Mouse (Mus musculus) mammary gland, adult 2 months (tissue): Measurements from ENCODE around the gene Rprml. TPM values are rescaled to one million over a fixed set of nuclear protein-coding genes. Genes with fewer than 3 reads are reported as not detected.

ENCODE experiments used
- polyA plus RNA-seq: library from polyadenylated mRNA; depleted of rRNA; stranded (reverse); fragments of >200 nt; gene quantifications from 2 replicates; pipeline ENCODE4 v1.2.3, GENCODE M21; 2012; ENCODE audit warnings: low replicate concordance; rRNA removed

Gene Rprml
- 1.1 and 2.6 TPM in 2 replicates for polyA plus RNA-seq

DNA sequence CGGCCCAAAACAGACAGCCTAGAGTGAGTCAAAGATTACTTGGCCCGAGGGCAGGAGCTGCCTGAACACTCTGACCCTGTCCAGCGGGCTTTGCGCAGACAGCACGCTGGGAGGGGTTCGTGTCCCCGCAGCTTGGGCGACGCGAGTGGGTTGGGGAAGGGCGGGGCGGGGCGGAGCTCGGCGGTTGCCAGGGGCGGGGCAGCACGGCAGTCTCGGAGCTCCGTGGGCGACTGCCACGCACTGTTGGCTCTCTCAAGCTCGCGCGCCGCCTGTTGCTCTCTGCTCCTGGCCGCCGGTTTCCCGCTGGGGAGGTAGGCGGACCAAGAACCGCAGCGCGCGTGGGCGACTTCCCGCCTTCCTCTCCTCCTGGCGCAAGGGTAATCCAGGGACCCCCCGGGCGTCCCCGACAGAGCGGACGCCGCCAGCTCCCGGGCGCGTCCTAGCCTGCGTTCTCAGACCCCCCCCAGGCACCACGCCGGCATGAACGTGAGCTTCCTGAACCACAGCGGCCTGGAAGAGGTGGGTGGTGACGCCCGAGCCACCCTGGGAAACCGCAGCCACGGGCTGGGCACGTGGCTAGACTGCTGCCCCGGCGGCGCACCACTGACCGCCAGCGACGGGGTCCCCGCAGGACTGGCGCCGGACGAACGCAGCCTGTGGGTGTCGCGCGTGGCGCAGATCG lies at the start of gene Rprml:
Gene Rprml, plus strand, starts transcription at position 270 of the 682 bp plus-strand sequence.

DNA sequence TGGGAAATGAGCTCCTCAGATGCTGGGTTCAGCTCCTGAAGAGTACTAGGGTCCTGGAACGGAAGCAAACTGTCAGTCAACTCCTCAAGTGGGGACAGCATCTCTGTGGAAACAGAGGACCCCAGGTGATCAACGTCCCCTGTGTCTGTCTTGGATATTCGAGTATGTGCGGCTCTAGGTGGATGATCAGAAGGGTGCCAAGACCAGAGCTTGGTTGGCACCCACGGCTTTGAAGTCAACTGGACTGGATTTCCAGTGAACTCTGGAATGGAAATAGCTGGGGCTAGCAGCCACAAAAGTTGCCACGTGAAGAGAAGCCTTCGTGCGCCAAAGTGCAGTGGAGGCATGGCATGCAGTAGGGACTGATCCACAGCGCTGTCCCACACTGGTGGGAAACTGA lies 28.3 kb upstream of the Rprml start, which contains the start of gene Gm884:
Gene Gm884, minus strand, starts transcription at position 101 of the 400 bp plus-strand sequence.

DNA sequence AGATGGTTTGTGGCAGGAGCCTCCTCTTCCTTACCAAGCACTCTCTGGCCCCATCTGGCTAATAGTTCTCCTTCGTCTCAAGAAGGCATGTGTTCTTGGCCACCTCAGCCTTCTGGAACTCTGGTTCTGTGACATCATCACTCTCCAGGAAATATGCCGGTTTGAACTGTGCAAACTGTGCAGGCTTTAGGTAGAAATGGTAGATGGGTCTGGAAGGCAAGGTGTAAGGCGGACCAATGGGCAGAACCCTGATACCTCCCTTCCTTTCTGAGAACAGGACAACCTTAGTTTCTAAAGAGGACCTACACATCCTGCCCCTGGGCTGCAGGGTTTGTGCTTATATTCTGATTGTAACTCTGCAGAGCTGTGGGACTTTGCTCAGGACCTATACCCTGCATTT lies 10.6 kb upstream of the Rprml start, which contains the start of gene Lyzl6:
Gene Lyzl6, minus strand, starts transcription at position 101 of the 400 bp plus-strand sequence.

DNA sequence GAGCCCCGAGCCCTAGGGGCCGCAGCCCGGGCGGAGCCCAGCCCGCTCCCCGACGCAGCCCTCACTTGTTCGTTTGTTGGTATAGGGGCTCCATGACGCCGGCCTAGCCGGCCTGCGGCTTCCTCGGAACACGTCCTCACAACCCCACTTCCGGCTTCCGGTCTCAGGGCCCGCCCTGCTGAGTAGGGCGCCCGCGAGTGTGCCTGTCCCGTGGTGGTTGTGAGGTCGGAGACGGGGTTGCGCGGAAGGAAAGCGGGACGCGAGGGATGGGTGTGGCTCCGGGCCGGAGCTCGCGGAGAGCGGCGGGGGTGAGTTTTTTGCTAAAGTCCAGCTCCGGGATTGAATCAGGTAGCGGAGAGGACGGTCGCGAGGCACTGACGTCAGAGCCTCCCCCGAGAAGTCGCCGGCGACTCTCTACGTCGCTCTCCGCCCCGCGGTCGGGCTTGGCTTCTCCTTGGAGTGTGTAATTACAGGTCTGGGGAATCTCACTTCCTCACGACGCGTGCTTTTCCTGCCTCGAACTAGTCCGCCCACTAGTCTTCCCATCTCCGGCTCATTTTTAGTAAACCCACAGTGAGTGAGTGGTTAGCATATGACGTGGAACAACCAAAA lies 48.3 kb downstream of the Rprml start, which contains the start of gene Gosr2:
Gene Gosr2, minus strand, starts transcription at position 334 of the 612 bp plus-strand sequence.

Other genes starting within 250 kb of the Rprml start
- gene Plekhm1, start 236.9 kb upstream of the Rprml start, polyA plus RNA-seq: 34.5 TPM in 2 replicates
- not detected in 2 replicates for gene Lrrc37a, start 145.0 kb upstream of the Rprml start, polyA plus RNA-seq
- not detected in 2 replicates for gene Gm884, start 28.4 kb upstream of the Rprml start, polyA plus RNA-seq
- gene Lyzl6, start 10.7 kb upstream of the Rprml start, polyA plus RNA-seq: 0.47 TPM in 1 of 2 replicates, not detected in the other
- gene Gosr2, start 48.3 kb downstream of the Rprml start, polyA plus RNA-seq: 62.8 and 95.8 TPM in 2 replicates
- gene Wnt9b, start 100.3 kb downstream of the Rprml start, polyA plus RNA-seq: 0.18 and 0.22 TPM in 2 replicates
- 0.13 and 0.68 TPM in 2 replicates for gene Wnt3, start 124.6 kb downstream of the Rprml start, polyA plus RNA-seq